Mouse (Mus musculus): Measurements from ENCODE around the gene Dhx35. TPM values are rescaled to one million over a fixed set of nuclear protein-coding genes. Genes with fewer than 3 reads are reported as not detected.

Dhx35 gene
- polyA plus RNA-seq, 1 experiment, result 3.9 TPM

GRCm38 (mm10) chr2:158771066-158771763, 23.4 kb upstream of the Dhx35 start:
- peaks cover 38% of the 10 kb centered on the region for H3K36me3 ChIP-seq (replicated peaks; ENCODE audit: low read length)
- H3K4me1 ChIP-seq, result peaks cover 71% of the 10 kb centered on the region
- H3K9me3 ChIP-seq, result no peaks in the 10 kb centered on the region
- no peaks in the 10 kb centered on the region for H3K27me3 ChIP-seq (replicated peaks)
- TF ChIP-seq FLI1 (IDR thresholded peaks at IDR 0.05; ENCODE audit: low read length) (no peak), GATA1 (IDR thresholded peaks at IDR 0.05; ENCODE audit: borderline replicate concordance, low read length) (no peak)
- H3K4me3 ChIP-seq (replicated peaks), result peak overlapping the region; percentile 46

DNA sequence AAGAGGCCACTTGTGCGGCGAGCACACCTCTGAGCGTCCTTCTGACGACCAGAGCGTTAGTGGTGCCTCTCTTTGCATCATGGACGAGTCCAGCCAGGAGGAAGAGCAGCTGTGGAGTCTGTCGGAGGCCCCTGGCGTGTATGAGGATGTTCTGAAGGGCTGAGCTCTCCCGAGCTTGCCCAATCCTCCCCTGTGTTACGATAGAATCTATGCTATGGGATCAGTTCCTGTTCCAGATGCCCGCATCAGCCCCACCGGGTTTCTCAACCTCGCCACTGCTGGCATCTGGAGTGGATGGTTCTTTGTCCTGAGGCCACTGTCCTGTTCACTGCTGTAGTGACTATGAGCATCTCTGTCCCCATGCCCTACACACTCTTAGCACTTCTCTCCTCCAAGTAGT, 21.8 kb upstream of the Dhx35 start:
- no peak overlapping the region for H3K4me3 ChIP-seq (replicated peaks)
- peaks cover 79% of the 10 kb centered on the region for H3K4me1 ChIP-seq
- no peak for TF ChIP-seq FLI1 (IDR thresholded peaks at IDR 0.05; ENCODE audit: low read length)
- no peak for TF ChIP-seq GATA1 (IDR thresholded peaks at IDR 0.05; ENCODE audit: borderline replicate concordance, low read length)
- peaks cover 53% of the 10 kb centered on the region for H3K36me3 ChIP-seq (replicated peaks; ENCODE audit: low read length)
- H3K9me3 ChIP-seq, result no peaks in the 10 kb centered on the region
- H3K27me3 ChIP-seq (replicated peaks), result no peaks in the 10 kb centered on the region

- H3K9me3 ChIP-seq, result no peaks in the 10 kb centered on the region
- H3K36me3 ChIP-seq (replicated peaks; ENCODE audit: low read length), result peaks cover 72% of the 10 kb centered on the region
- H3K27me3 ChIP-seq (replicated peaks), result no peaks in the 10 kb centered on the region
- no peak for TF ChIP-seq FLI1 (IDR thresholded peaks at IDR 0.05; ENCODE audit: low read length)
- no peak for TF ChIP-seq GATA1 (IDR thresholded peaks at IDR 0.05; ENCODE audit: borderline replicate concordance, low read length)
- peaks cover 61% of the 10 kb centered on the region for H3K4me1 ChIP-seq
- H3K4me3 ChIP-seq (replicated peaks), result peak overlapping the region; percentile 16
Observed at GRCm38 (mm10) chr2:158774886-158775285, 19.7 kb upstream of the Dhx35 start.

GRCm38 (mm10) chr2:158776716-158777115, 17.9 kb upstream of the Dhx35 start:
- Histone ChIP-seq H3K4me3 (replicated peaks) (no peak overlapping the region), H3K27me3 (replicated peaks) (no peaks in the 10 kb centered on the region), H3K9me3 (no peaks in the 10 kb centered on the region), H3K4me1 (peaks cover 44% of the 10 kb centered on the region), H3K36me3 (replicated peaks; ENCODE audit: low read length) (peaks cover 84% of the 10 kb centered on the region)
- no peak for TF ChIP-seq GATA1 (IDR thresholded peaks at IDR 0.05; ENCODE audit: borderline replicate concordance, low read length)
- no peak for TF ChIP-seq FLI1 (IDR thresholded peaks at IDR 0.05; ENCODE audit: low read length)

DNA sequence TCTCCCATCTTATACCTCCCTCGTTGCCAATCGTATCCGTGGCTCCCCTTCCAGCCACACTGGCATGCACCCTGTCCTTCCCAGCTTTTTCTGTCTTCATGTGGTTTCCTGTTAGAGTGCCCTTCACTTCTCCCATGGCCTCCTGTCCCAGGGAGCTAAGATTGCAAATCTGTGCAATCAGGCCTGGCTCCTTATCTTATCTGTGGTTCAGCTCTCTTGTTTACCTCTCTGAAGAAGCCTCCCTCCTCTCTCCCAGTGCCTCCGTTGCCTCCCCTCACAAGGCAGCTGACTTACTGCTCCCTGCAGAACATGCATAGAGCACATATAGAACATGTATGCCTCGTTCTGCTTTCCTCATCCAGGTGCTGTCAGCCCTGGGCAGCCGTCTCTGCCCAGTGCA, 17.1 kb upstream of the Dhx35 start:
- Histone ChIP-seq H3K27me3 (replicated peaks) (no peaks in the 10 kb centered on the region), H3K9me3 (no peaks in the 10 kb centered on the region), H3K4me3 (replicated peaks) (no peak overlapping the region), H3K4me1 (peaks cover 43% of the 10 kb centered on the region), H3K36me3 (replicated peaks; ENCODE audit: low read length) (peaks cover 85% of the 10 kb centered on the region)
- no peak for TF ChIP-seq FLI1 (IDR thresholded peaks at IDR 0.05; ENCODE audit: low read length)
- TF ChIP-seq GATA1 (IDR thresholded peaks at IDR 0.05; ENCODE audit: borderline replicate concordance, low read length), result no peak

GRCm38 (mm10) chr2:158778349-158778748, 16.3 kb upstream of the Dhx35 start:
- no peak for TF ChIP-seq GATA1 (IDR thresholded peaks at IDR 0.05; ENCODE audit: borderline replicate concordance, low read length)
- TF ChIP-seq FLI1 (IDR thresholded peaks at IDR 0.05; ENCODE audit: low read length), result no peak
- no peaks in the 10 kb centered on the region for H3K27me3 ChIP-seq (replicated peaks)
- H3K36me3 ChIP-seq (replicated peaks; ENCODE audit: low read length), result peaks cover 85% of the 10 kb centered on the region
- H3K9me3 ChIP-seq, result no peaks in the 10 kb centered on the region
- H3K4me3 ChIP-seq (replicated peaks), result no peak overlapping the region
- H3K4me1 ChIP-seq, result peaks cover 37% of the 10 kb centered on the region

DNA sequence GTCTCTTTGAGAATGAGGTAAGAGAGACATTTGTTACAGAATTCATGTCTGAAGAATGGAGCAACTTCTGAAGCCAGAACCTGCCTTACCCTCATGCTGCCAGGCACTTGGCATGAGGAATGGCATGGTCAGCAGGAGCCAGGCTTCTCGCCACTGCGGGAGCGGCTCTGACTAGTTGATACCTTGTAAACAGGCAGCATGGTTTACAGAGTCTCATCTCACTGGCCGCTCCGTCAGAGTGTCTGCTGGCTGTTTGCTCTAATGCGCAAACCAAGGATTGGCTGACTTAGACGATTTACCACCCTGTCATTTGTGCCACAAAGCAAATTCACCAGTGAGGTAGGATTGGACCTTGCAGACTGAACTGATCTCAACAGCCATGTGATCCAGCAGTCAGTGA, 13.5 kb upstream of the Dhx35 start:
- TF ChIP-seq FLI1 (IDR thresholded peaks at IDR 0.05; ENCODE audit: low read length), result no peak
- no peak for TF ChIP-seq GATA1 (IDR thresholded peaks at IDR 0.05; ENCODE audit: borderline replicate concordance, low read length)
- peaks cover 19% of the 10 kb centered on the region for H3K4me1 ChIP-seq
- peaks cover 96% of the 10 kb centered on the region for H3K36me3 ChIP-seq (replicated peaks; ENCODE audit: low read length)
- no peak overlapping the region for H3K4me3 ChIP-seq (replicated peaks)
- H3K27me3 ChIP-seq (replicated peaks), result no peaks in the 10 kb centered on the region
- H3K9me3 ChIP-seq, result no peaks in the 10 kb centered on the region

GRCm38 (mm10) chr2:158786927-158787795, 7.4 kb upstream of the Dhx35 start:
- Histone ChIP-seq H3K9me3 (no peaks in the 10 kb centered on the region), H3K36me3 (replicated peaks; ENCODE audit: low read length) (peaks cover 47% of the 10 kb centered on the region), H3K4me1 (peaks cover 18% of the 10 kb centered on the region), H3K4me3 (replicated peaks) (no peak overlapping the region), H3K27me3 (replicated peaks) (no peaks in the 10 kb centered on the region)
- TF ChIP-seq GATA1 (IDR thresholded peaks at IDR 0.05; ENCODE audit: borderline replicate concordance, low read length) (no peak), FLI1 (IDR thresholded peaks at IDR 0.05; ENCODE audit: low read length) (no peak)

GRCm38 (mm10) chr2:158795043-158795442, 436 bp downstream of the Dhx35 start:
- H3K36me3 ChIP-seq (replicated peaks; ENCODE audit: low read length), result peaks cover 14% of the 10 kb centered on the region
- peaks cover 47% of the 10 kb centered on the region for H3K4me1 ChIP-seq
- peak overlapping the region; percentile 98 for H3K4me3 ChIP-seq (replicated peaks)
- TF ChIP-seq FLI1 (IDR thresholded peaks at IDR 0.05; ENCODE audit: low read length), result no peak
- TF ChIP-seq GATA1 (IDR thresholded peaks at IDR 0.05; ENCODE audit: borderline replicate concordance, low read length), result no peak
- H3K27me3 ChIP-seq (replicated peaks), result no peaks in the 10 kb centered on the region
- 0 out of 2 replicates have a peak, but pooled peaks cover 4% of the 10 kb centered on the region for H3K9me3 ChIP-seq

DNA sequence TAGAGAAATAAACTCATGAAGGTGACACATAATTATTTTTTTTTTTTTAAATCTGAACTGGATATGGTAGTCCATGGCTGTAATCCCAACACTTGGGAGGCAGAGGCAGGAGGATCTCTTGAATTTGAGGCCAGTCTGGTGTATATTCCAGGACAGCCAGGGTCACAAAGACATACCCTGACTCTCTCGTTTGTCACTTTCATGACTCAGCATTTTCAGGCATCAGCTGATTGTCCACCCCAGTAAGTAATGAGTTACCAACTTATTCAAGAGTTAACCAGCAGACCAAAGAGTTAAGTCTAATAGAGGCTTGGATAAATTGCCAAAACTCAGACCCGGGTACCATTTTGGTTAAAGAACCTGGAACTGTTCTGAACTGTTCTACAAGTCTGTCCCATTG, 1.3 kb downstream of the Dhx35 start:
- Histone ChIP-seq H3K9me3 (0 out of 2 replicates have a peak, but pooled peaks cover 4% of the 10 kb centered on the region), H3K4me3 (replicated peaks) (no peak overlapping the region), H3K4me1 (peaks cover 47% of the 10 kb centered on the region), H3K36me3 (replicated peaks; ENCODE audit: low read length) (peaks cover 22% of the 10 kb centered on the region), H3K27me3 (replicated peaks) (no peaks in the 10 kb centered on the region)
- TF ChIP-seq FLI1 (IDR thresholded peaks at IDR 0.05; ENCODE audit: low read length) (no peak), GATA1 (IDR thresholded peaks at IDR 0.05; ENCODE audit: borderline replicate concordance, low read length) (no peak)
